Mouse (Mus musculus) right cerebral cortex, postnatal 10 days (tissue): ENCODE data around the gene Gm4312.
"Not testable (repeated sequence)": the region's sequence is repeated elsewhere in the genome, so short reads cannot be mapped to it uniquely, and the experiment has no call there.

Experiments used
- DNase-seq, 2 experiments: peaks; one replicate each; pipeline ENCODE4 v3.0.0; 2021; ENCODE audit warnings: low spot score in 2 of 2

The Gm4312 gene

DNA sequence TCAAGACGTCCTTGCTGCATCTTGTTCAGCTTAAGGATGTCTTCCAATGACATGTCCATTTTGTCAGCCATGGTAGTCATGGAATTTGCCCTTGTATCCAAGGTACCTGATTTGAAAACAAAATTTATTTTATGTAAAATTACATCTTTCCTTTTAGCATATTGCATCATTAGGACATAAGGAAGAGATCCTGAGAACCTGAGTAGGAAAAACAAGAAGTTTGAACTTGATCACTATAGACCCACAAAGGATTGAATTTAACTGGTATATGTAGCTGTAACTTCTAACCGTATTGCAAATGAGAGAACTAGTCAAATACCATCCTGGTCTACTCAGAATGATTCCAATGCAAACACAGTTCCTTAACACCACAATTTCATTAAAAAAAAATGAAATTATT, at the start of gene Gm4312:
Gene Gm4312, minus strand, starts transcription at position 101 of the 400 bp plus-strand sequence.
- not testable (repeated sequence) for DNase-seq

DNA sequence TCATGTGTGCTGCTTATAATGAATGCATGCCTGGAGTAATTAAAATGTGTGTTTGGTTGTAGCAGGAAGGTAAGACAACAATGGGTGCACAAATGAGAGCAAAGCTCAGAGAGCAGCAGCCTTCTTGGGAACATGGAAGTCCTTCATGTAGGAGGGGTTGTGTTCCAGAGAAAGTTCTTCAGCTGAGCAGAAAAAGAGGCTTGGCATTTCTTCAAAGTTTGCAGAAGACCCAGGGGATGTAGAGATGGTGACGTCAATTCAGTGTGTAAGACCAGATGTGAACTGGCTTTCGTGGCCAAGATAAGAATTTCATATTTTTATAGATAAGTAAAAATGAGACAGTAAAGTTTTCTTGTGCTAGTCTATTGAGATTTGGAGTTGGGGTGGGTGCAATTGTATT, 45.2 kb upstream of the Gm4312 start:
- DNase-seq = no peak

DNA sequence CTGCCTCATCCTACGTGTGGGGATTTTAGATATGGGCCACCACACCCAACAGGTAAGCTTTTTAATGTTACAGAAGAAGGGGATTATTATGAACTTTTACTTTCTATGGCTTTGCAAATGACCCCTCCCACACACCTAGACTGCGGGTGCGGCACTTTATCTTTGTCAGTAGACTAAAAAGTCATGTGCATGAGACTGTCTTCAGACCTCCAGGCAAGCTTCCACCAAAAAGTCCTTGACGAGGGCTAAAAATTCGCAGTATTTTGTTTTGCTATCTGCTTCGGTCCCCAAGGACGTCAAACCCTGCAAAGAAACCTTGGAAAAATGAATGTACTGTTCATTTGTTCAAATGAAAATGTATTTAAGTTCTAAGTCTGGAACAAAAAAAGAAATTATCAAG, 33.2 kb upstream of the Gm4312 start:
- no peak for DNase-seq

DNA sequence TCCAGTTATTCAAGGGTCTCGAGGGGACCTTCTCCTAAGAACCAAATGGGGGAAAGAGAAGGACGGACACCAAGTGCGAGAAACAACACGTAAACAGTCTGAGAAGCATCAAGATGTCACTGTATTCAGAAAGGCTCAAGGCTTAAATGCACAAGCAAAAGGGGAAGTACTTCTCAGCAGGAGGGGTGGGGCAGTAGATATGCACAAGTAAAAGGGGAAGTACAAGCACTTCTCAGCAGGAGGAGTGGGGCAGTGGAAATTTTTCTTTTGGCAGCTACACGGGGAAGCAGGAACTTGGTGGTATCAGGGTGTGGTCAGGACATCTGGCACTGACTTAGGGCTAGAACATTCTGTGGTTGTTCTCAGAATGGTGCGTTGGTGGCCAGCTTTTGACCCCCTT, 19.9 kb upstream of the Gm4312 start:
- DNase-seq = not testable (repeated sequence)

DNA sequence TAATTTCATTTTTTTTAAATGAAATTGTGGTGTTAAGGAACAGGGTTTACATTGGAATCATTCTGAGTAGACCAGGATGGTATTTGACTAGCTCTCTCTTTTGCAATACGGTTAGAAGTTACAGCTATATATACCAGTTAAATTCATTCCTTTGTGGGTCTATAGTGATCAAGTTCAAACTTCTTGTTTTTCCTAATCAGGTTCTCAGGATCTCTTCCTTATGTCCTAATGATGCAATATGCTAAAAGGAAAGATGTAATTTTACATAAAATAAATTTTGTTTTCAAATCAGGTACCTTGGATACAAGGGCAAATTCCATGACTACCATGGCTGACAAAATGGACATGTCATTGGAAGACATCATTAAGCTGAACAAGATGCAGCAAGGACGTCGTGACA, 21.3 kb downstream of the Gm4312 start, which contains the start of gene Gm4307:
Gene Gm4307, plus strand, starts transcription at position 301 of the 400 bp plus-strand sequence.
- not testable (repeated sequence) for DNase-seq

DNA sequence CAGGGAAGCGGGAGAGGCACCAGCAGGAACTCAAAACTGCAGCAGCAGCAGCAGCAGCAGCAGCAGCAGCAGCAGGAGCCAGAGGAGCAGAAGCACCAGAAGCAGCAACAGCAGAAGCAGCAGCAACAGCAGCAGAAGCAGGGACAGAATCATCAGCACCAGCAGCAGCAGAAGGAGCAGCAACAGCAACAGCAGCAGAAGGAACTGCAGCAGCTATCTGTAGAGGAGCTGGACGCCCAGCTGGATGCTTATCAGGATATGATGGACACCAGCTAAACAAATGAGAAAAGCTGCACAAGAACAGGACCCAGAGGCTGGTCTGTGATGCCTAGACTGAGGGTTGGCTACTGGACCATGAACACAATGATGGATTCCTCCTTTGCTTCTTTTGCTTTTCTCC, 25.5 kb downstream of the Gm4312 start:
- peak; percentile 17 for DNase-seq

DNA sequence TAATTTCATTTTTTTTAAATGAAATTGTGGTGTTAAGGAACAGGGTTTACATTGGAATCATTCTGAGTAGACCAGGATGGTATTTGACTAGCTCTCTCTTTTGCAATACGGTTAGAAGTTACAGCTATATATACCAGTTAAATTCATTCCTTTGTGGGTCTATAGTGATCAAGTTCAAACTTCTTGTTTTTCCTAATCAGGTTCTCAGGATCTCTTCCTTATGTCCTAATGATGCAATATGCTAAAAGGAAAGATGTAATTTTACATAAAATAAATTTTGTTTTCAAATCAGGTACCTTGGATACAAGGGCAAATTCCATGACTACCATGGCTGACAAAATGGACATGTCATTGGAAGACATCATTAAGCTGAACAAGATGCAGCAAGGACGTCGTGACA, 31.6 kb downstream of the Gm4312 start, which contains the start of gene Gm4305:
Gene Gm4305, plus strand, starts transcription at position 301 of the 400 bp plus-strand sequence.
- DNase-seq = not testable (repeated sequence)

DNA sequence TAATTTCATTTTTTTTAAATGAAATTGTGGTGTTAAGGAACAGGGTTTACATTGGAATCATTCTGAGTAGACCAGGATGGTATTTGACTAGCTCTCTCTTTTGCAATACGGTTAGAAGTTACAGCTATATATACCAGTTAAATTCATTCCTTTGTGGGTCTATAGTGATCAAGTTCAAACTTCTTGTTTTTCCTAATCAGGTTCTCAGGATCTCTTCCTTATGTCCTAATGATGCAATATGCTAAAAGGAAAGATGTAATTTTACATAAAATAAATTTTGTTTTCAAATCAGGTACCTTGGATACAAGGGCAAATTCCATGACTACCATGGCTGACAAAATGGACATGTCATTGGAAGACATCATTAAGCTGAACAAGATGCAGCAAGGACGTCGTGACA, 36.7 kb downstream of the Gm4312 start, which contains the start of gene Gm4303:
Gene Gm4303, plus strand, starts transcription at position 301 of the 400 bp plus-strand sequence.
- not testable (repeated sequence) for DNase-seq

DNA sequence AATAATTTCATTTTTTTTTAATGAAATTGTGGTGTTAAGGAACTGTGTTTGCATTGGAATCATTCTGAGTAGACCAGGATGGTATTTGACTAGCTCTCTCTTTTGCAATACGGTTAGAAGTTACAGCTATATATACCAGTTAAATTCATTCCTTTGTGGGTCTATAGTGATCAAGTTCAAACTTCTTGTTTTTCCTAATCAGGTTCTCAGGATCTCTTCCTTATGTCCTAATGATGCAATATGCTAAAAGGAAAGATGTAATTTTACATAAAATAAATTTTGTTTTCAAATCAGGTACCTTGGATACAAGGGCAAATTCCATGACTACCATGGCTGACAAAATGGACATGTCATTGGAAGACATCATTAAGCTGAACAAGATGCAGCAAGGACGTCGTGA, 41.8 kb downstream of the Gm4312 start, which contains the start of gene Gm4302:
Gene Gm4302, plus strand, starts transcription at position 301 of the 400 bp plus-strand sequence.
- not testable (repeated sequence) for DNase-seq

DNA sequence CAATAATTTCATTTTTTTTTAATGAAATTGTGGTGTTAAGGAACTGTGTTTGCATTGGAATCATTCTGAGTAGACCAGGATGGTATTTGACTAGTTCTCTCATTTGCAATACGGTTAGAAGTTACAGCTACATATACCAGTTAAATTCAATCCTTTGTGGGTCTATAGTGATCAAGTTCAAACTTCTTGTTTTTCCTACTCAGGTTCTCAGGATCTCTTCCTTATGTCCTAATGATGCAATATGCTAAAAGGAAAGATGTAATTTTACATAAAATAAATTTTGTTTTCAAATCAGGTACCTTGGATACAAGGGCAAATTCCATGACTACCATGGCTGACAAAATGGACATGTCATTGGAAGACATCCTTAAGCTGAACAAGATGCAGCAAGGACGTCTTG, 47.0 kb downstream of the Gm4312 start, which contains the start of gene Gm4301:
Gene Gm4301, plus strand, starts transcription at position 301 of the 400 bp plus-strand sequence.
- not testable (repeated sequence) for DNase-seq
